Mouse (Mus musculus): ENCODE data around the gene Pramel1. TPM values are rescaled to one million over a fixed set of nuclear protein-coding genes. Genes with fewer than 3 reads are reported as not detected.

Pramel1 gene
- polyA plus RNA-seq, 1 experiment = not detected

GRCm38 (mm10) chr4:143412219-143413092, 18.2 kb downstream of the Pramel1 start, which contains the start of gene Pramef8:
Gene Pramef8, plus strand, starts transcription at chr4:143412426.
- no peak for TF ChIP-seq GATA1 (IDR thresholded peaks at IDR 0.05; ENCODE audit: low read length)

GRCm38 (mm10) chr4:143413621-143414020, 19.4 kb downstream of the Pramel1 start:
- TF ChIP-seq GATA1 (IDR thresholded peaks at IDR 0.05; ENCODE audit: low read length) = no peak

DNA sequence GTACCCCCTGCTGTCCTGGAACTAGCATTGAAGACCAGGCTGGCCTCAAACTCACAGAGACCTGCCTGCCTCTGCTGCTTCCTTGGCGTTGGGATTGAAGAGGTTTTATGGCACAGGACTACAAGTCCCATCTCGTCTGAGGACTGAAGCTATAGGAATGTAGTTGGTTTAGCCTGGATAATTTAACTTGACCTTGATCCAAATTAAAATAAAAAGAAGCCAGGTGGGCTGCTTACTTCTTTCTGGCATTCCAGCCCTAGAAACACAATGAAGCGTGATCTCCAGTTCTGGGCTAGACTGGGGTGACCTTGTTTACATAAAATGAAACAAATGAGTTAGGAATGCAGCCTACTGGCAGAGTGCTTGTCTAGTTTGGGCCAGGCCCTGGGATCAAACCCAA, 19.9 kb downstream of the Pramel1 start:
- no peak for TF ChIP-seq GATA1 (IDR thresholded peaks at IDR 0.05; ENCODE audit: low read length)

Other genes with a start within 250 kb of the Pramel1 start
- gene Prdm2, start 181.4 kb upstream of the Pramel1 start, polyA plus RNA-seq (2012) = 6.6 and 8.9 TPM in 2 replicates
- not detected in 2 replicates for gene Pdpn, start 94.9 kb upstream of the Pramel1 start, polyA plus RNA-seq (2012)
- not detected in 2 replicates for gene Lrrc38, start 44.7 kb upstream of the Pramel1 start, polyA plus RNA-seq (2012)
- 0.50 and 0.85 TPM in 2 replicates for gene Pramef8, start 18.0 kb downstream of the Pramel1 start, polyA plus RNA-seq (2012)
- gene Oog4, start 55.9 kb downstream of the Pramel1 start, polyA plus RNA-seq (2012) = not detected in 2 replicates
- gene Gm13043, start 116.9 kb downstream of the Pramel1 start, polyA plus RNA-seq (2012) = not detected in 2 replicates
- gene Gm13040, start 141.5 kb downstream of the Pramel1 start, polyA plus RNA-seq (2012) = not detected in 2 replicates
- gene BC080695, start 157.3 kb downstream of the Pramel1 start, polyA plus RNA-seq (2012) = not detected in 2 replicates
- gene Gm13057, start 157.3 kb downstream of the Pramel1 start, polyA plus RNA-seq (2012) = not detected in 2 replicates
- not detected in 2 replicates for gene Gm13083, start 220.6 kb downstream of the Pramel1 start, polyA plus RNA-seq (2012)